ENCODE assay signal across 9 mouse cellular contexts in the genomic region with DNA sequence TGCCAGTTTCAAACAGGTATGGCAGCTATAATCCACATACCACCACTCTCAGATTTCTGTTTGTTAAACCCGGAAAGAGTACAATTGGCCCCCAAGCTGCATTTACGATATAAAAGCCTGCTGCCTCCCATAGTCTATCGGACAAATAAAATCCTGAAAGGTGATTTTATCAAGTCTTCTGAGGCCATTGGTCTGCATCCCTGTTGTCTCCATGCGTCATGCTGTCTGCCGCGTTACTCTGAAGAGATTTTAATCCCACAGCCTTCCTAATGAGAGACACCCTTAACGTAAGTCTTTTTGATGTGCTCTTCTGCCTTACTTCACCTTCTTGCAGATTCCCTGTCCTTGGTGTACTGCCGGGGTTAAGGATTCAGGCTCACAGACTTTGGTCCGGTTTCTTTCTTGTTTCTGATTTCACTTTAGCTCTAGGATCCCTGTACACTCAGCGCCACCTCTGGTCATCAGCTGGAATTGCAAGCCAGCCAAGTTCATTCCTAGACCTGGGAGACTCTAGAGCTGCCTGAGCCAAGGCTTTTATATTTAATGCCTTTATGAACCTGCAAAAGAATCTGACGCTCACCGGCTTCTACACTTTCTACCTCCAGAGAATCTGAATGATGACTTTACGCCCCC.
A peak's percentile ranks its signal among the peaks of the same experiment; 100 is the strongest.
DNase-seq lines count a peak whose midpoint lies in the region; ATAC-seq and TF ChIP-seq lines count a peak whose summit lies in the region.
"Had no signal": no experiment of that assay in that cellular context is flagged by ENCODE, and none has a peak within 500 bp of the region (broad histone marks: within the 10 kb centered on the region; RNA-seq: fewer than 3 reads in every experiment).

No protein-coding gene starts in this region.

- no peak for ATAC-seq in kidney, postnatal 0 days (replicated peaks; ENCODE audit: low FRiP score, low read depth)
- ATAC-seq in liver, embryonic 14.5 days (ENCODE audit: insufficient read depth), result no peak
- ATAC-seq in erythroid progenitor cell, adult 5-6 weeks (replicated peaks; ENCODE audit: low FRiP score, poor library complexity, severe bottlenecking), result no peak

- no peaks in the 10 kb centered on the region for H3K4me1 ChIP-seq in E14TG2a.4 (replicated peaks; ENCODE audit: low read depth, low read length)
- no peaks in the 10 kb centered on the region for H3K4me1 ChIP-seq in heart, embryonic 10.5 days
- no peaks in the 10 kb centered on the region for H3K4me1 ChIP-seq in kidney, postnatal 0 days (replicated peaks; ENCODE audit: insufficient read depth, low read length)
- H3K4me1 ChIP-seq in liver, embryonic 14.5 days (replicated peaks; ENCODE audit: control insufficient read depth in 2 of 2, insufficient read depth in 2 of 2, low read length in 1 of 2), result no peaks in the 10 kb centered on the region

- TF ChIP-seq EP300 in liver, embryonic 14.5 days (IDR thresholded peaks at IDR 0.05; ENCODE audit: low read depth), result no peak

- no peaks in the 10 kb centered on the region for H3K27me3 ChIP-seq in E14TG2a.4 (ENCODE audit: insufficient read depth, low read length)
- H3K27me3 ChIP-seq in heart, embryonic 10.5 days (ENCODE audit: insufficient read depth, poor library complexity, severe bottlenecking), result no peaks in the 10 kb centered on the region
- H3K27me3 ChIP-seq in kidney, postnatal 0 days (ENCODE audit: insufficient read depth, low read length), result no peaks in the 10 kb centered on the region
- no peaks in the 10 kb centered on the region for H3K27me3 ChIP-seq in liver, embryonic 14.5 days (ENCODE audit: control insufficient read depth, insufficient read depth, low read length)

- H3K4me2 ChIP-seq in kidney, postnatal 0 days (ENCODE audit: low read length), result no peak overlapping the region
- H3K4me2 ChIP-seq in liver, embryonic 14.5 days (ENCODE audit: low read depth), result no peak overlapping the region

- 52% methylated on average over 13 of the region's 13 CpGs for WGBS in heart, embryonic 10.5 days
- WGBS in kidney, postnatal 0 days, result 55% methylated on average over 13 of the region's 13 CpGs
- 48% methylated on average over 13 of the region's 13 CpGs for WGBS in liver, embryonic 14.5 days (ENCODE audit: insufficient replicate concordance)

- no peaks in the 10 kb centered on the region for H3K36me3 ChIP-seq in E14TG2a.4 (ENCODE audit: insufficient read depth, low read length)
- no peaks in the 10 kb centered on the region for H3K36me3 ChIP-seq in heart, embryonic 10.5 days
- no peaks in the 10 kb centered on the region for H3K36me3 ChIP-seq in kidney, postnatal 0 days (ENCODE audit: insufficient read depth, low read length)
- no peaks in the 10 kb centered on the region for H3K36me3 ChIP-seq in liver, embryonic 14.5 days (replicated peaks; ENCODE audit: control insufficient read depth, insufficient read depth, low read depth)

- H3K9me3 ChIP-seq in E14TG2a.4 (ENCODE audit: low read length), result no peaks in the 10 kb centered on the region
- no peaks in the 10 kb centered on the region for H3K9me3 ChIP-seq in heart, embryonic 10.5 days
- H3K9me3 ChIP-seq in kidney, postnatal 0 days (replicated peaks; ENCODE audit: low read length), result no peaks in the 10 kb centered on the region
- H3K9me3 ChIP-seq in liver, embryonic 14.5 days (ENCODE audit: control insufficient read depth, low read length), result no peaks in the 10 kb centered on the region

- DNase-seq in adrenal gland, adult 8-10 months, result peak; percentile 8
- DNase-seq in embryo, embryonic 9.5 days (ENCODE audit: extremely low spot score), result peak; percentile 48
- peak; percentile 74 for DNase-seq in heart, embryonic 10.5 days (ENCODE audit: low spot score)
- peak; percentile 67 for DNase-seq in kidney, postnatal 0 days (ENCODE audit: low spot score)
- peak in 1 of 3 experiments; percentile 4 for DNase-seq in liver, embryonic 14.5 days (ENCODE audit: low read depth in 3 of 3, low spot score in 3 of 3)
- DNase-seq in ovary, postnatal 14 days (ENCODE audit: low spot score), result peak; percentile 47

- no peak overlapping the region for H3K9ac ChIP-seq in kidney, postnatal 0 days (ENCODE audit: low read depth, low read length)
- no peak overlapping the region for H3K9ac ChIP-seq in liver, embryonic 14.5 days (replicated peaks)

- TF ChIP-seq CTCF in E14TG2a.4 (conservative IDR thresholded peaks at IDR 0.05; ENCODE audit: low read length), result peak; percentile 96
- peak; percentile 76 for TF ChIP-seq CTCF in kidney, postnatal 0 days (IDR thresholded peaks at IDR 0.05; ENCODE audit: low read depth)
- peak; percentile 59 for TF ChIP-seq CTCF in liver, embryonic 14.5 days (IDR thresholded peaks at IDR 0.05; ENCODE audit: low read depth)

- H3K4me3 ChIP-seq in E14TG2a.4 (replicated peaks; ENCODE audit: low read length), result no peak overlapping the region
- 0 out of 2 replicates have a peak overlapping the region, but pooled peaks have one; percentile 20 for H3K4me3 ChIP-seq in heart, embryonic 10.5 days
- no peak overlapping the region for H3K4me3 ChIP-seq in kidney, postnatal 0 days (replicated peaks; ENCODE audit: low read depth, low read length)
- H3K4me3 ChIP-seq in liver, embryonic 14.5 days (ENCODE audit: insufficient read depth in 1 of 2, low read depth in 2 of 2, low read length in 2 of 2), result no peak overlapping the region
- H3K4me3 ChIP-seq: erythroblast, embryonic 14.5 days had no signal

- no peak overlapping the region for H3K27ac ChIP-seq in heart, embryonic 10.5 days
- no peak overlapping the region for H3K27ac ChIP-seq in kidney, postnatal 0 days
- no peak overlapping the region for H3K27ac ChIP-seq in liver, embryonic 14.5 days
